Mouse (Mus musculus) small intestine, adult 2 months (tissue): ENCODE results near the gene Wdr37. TPM values are rescaled to one million over a fixed set of nuclear protein-coding genes. Genes with fewer than 3 reads are reported as not detected.
A peak's percentile ranks its signal among the peaks of the same experiment; 100 is the strongest.

Source experiments
- H3K27ac ChIP-seq: fragments of 200-500 bp; 2 replicates; pipeline ENCODE4 v1.5.1; 2012; ENCODE audit warnings: low read depth, low read length, control low read depth, inconsistent platforms; ENCODE audit not compliant: insufficient read depth
- H3K27me3 ChIP-seq: fragments of 200-500 bp; 2 replicates; pipeline ENCODE4 v1.6.1; 2012; ENCODE audit warnings: mild to moderate bottlenecking, moderate library complexity, low read length, inconsistent platforms; ENCODE audit not compliant: control insufficient read depth, insufficient read depth
- H3K36me3 ChIP-seq: fragments of 200-500 bp; 2 replicates; pipeline ENCODE4 v1.6.1; 2012; ENCODE audit warnings: mild to moderate bottlenecking, low read length, control low read depth, inconsistent platforms; ENCODE audit not compliant: control insufficient read depth, insufficient read depth
- H3K4me1 ChIP-seq: fragments of 200-500 bp; 2 replicates; pipeline ENCODE4 v1.6.1; 2012; ENCODE audit warnings: low read length, inconsistent platforms, mixed read lengths; ENCODE audit not compliant: control insufficient read depth, insufficient read depth, insufficient read length
- H3K4me3 ChIP-seq: fragments of 200-500 bp; 2 replicates; pipeline ENCODE4 v1.5.1; 2012; ENCODE audit warnings: low read depth, mild to moderate bottlenecking, control low read depth, inconsistent platforms, low read length, moderate library complexity
- CTCF ChIP-seq: fragments of 200-500 bp; IDR thresholded peaks from 2 replicates; pipeline ENCODE4 v1.5.1; 2012; ENCODE audit warnings: low read depth, mild to moderate bottlenecking, control low read depth, inconsistent platforms, low read length, moderate library complexity, mixed read lengths; ENCODE audit not compliant: insufficient replicate concordance, insufficient read length; ENCODE audit errors: extremely low read depth
- POLR2A ChIP-seq: fragments of 200-500 bp; IDR thresholded peaks from 2 replicates; pipeline ENCODE4 v1.6.1; 2012; ENCODE audit warnings: low read depth, mild to moderate bottlenecking, control low read depth, inconsistent platforms, low read length, moderate library complexity
- WGBS: fragments of 180-500 bp; shearing (Covaris S2); methylation state at CpG from one replicate; pipeline ENCODE4 v1.1.7; 2018; 5-methylcytosine and 5-hydroxymethylcytosine counted together
- polyA plus RNA-seq: library from polyadenylated mRNA; depleted of rRNA; stranded (reverse); fragments of >200 nt; gene quantifications from 2 replicates; pipeline ENCODE4 v1.2.3, GENCODE M21; 2012

Gene Wdr37
- polyA plus RNA-seq, 1 experiment = 10.7 TPM

GRCm38 (mm10) chr13:8839937-8840336 lies 31.8 kb downstream of the Wdr37 start:
- 79% methylated on average over 6 of the region's 6 CpGs for WGBS
- Histone ChIP-seq H3K27me3 (no peaks in the 10 kb centered on the region), H3K4me3 (no peak overlapping the region), H3K4me1 (no peaks in the 10 kb centered on the region), H3K36me3 (peaks cover 59% of the 10 kb centered on the region), H3K27ac (peak overlapping the region; percentile 36; the same call in 1 of the 2 replicates)
- TF ChIP-seq POLR2A = no peak
- no peak for TF ChIP-seq CTCF

GRCm38 (mm10) chr13:8839111-8839510 lies 32.6 kb downstream of the Wdr37 start:
- Histone ChIP-seq H3K36me3 (peaks cover 65% of the 10 kb centered on the region), H3K27ac (peak overlapping the region; percentile 36; the same call in 1 of the 2 replicates), H3K27me3 (no peaks in the 10 kb centered on the region), H3K4me3 (no peak overlapping the region), H3K4me1 (no peaks in the 10 kb centered on the region)
- TF ChIP-seq POLR2A (no peak), CTCF (no peak)
- WGBS = 83% methylated on average over 10 of the region's 10 CpGs

- Histone ChIP-seq H3K27me3 (no peaks in the 10 kb centered on the region), H3K27ac (no peak overlapping the region), H3K4me3 (no peak overlapping the region), H3K36me3 (peaks cover 66% of the 10 kb centered on the region), H3K4me1 (no peaks in the 10 kb centered on the region)
- no peak for TF ChIP-seq CTCF
- no peak for TF ChIP-seq POLR2A
- 72% methylated on average over 3 of the region's 3 CpGs for WGBS
Measured at GRCm38 (mm10) chr13:8838394-8838793, 33.3 kb downstream of the Wdr37 start.

- TF ChIP-seq POLR2A = no peak
- TF ChIP-seq CTCF = no peak
- H3K4me1 ChIP-seq = no peaks in the 10 kb centered on the region
- 93% methylated on average over 5 of the region's 5 CpGs for WGBS
- no peak overlapping the region for H3K27ac ChIP-seq
- H3K36me3 ChIP-seq = peaks cover 57% of the 10 kb centered on the region
- no peak overlapping the region for H3K4me3 ChIP-seq
- no peaks in the 10 kb centered on the region for H3K27me3 ChIP-seq
Measured at GRCm38 (mm10) chr13:8834573-8834972, 37.1 kb downstream of the Wdr37 start.

GRCm38 (mm10) chr13:8831546-8832251 lies 40.0 kb downstream of the Wdr37 start:
- H3K36me3 ChIP-seq = peaks cover 51% of the 10 kb centered on the region
- 79% methylated on average over 7 of the region's 7 CpGs for WGBS
- H3K4me1 ChIP-seq = no peaks in the 10 kb centered on the region
- no peak overlapping the region for H3K27ac ChIP-seq
- TF ChIP-seq CTCF (no peak), POLR2A (no peak)
- H3K4me3 ChIP-seq = no peak overlapping the region
- H3K27me3 ChIP-seq = no peaks in the 10 kb centered on the region

- no peaks in the 10 kb centered on the region for H3K27me3 ChIP-seq
- peaks cover 43% of the 10 kb centered on the region for H3K36me3 ChIP-seq
- TF ChIP-seq CTCF (no peak), POLR2A (no peak)
- no peak overlapping the region for H3K27ac ChIP-seq
- no peak overlapping the region for H3K4me3 ChIP-seq
- H3K4me1 ChIP-seq = no peaks in the 10 kb centered on the region
Measured at GRCm38 (mm10) chr13:8830696-8831095, 41.0 kb downstream of the Wdr37 start.

- H3K4me1 ChIP-seq = no peaks in the 10 kb centered on the region
- no peak overlapping the region for H3K4me3 ChIP-seq
- no peak for TF ChIP-seq CTCF
- TF ChIP-seq POLR2A = no peak
- WGBS = 72% methylated on average over 5 of the region's 5 CpGs
- no peaks in the 10 kb centered on the region for H3K27me3 ChIP-seq
- peaks cover 41% of the 10 kb centered on the region for H3K36me3 ChIP-seq
- no peak overlapping the region for H3K27ac ChIP-seq
Measured at GRCm38 (mm10) chr13:8829784-8830183, 41.9 kb downstream of the Wdr37 start.

GRCm38 (mm10) chr13:8828946-8829345 lies 42.8 kb downstream of the Wdr37 start:
- Histone ChIP-seq H3K27ac (no peak overlapping the region), H3K4me1 (no peaks in the 10 kb centered on the region)
- 98% methylated on average over 1 of the region's 1 CpGs for WGBS

More at GRCm38 (mm10) chr13:8828946-8829345, 42.8 kb downstream of the Wdr37 start:
- peaks cover 33% of the 10 kb centered on the region for H3K36me3 ChIP-seq
- H3K4me3 ChIP-seq = no peak overlapping the region
- TF ChIP-seq CTCF = no peak
- no peak for TF ChIP-seq POLR2A
- H3K27me3 ChIP-seq = no peaks in the 10 kb centered on the region
